Comparison of ENCODE assay signal across 11 mouse cellular contexts in the genomic region with DNA sequence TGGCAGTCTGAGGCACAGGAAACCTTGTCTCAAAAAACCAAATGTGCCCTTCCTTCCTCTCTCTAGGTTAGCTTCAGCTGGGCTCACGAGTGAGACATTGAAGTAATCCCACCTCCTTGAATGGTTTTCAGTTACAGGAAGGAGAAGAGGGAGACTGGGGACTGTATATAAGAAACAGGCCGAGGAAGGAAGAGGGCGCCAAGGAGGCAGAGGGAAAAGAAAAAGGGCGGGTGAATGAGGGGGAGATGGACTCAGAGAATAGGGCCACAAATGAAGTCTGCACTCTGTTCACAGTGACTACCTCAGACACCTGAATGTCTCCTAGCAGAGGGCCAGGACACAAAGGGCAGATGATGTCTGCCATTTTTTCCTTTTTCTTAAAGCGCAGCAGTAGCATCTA.
A peak's percentile ranks its signal among the peaks of the same experiment; 100 is the strongest.
DNase-seq lines count a peak whose midpoint lies in the region; ATAC-seq and TF ChIP-seq lines count a peak whose summit lies in the region.
"Had no signal": no experiment of that assay in that cellular context is flagged by ENCODE, and none has a peak within 500 bp of the region (broad histone marks: within the 10 kb centered on the region; RNA-seq: fewer than 3 reads in every experiment).

No protein-coding gene starts in this region.

- intact Hi-C loops in left cerebral cortex, postnatal 4 days (cut with DNase I) = no loop called here
- intact Hi-C loops in gastrocnemius, adult 2 months (cut with DNase I) = no loop called here

- ATAC-seq in neural tube, embryonic 11.5 days (ENCODE audit: insufficient read depth, low FRiP score, low TSS enrichment) = peak; percentile 45
- no peak for ATAC-seq in forebrain, embryonic 15.5 days (replicated peaks)
- no peak for ATAC-seq in limb, embryonic 12.5 days (ENCODE audit: insufficient number of reproducible peaks, insufficient read depth, low FRiP score, low TSS enrichment, low read depth)

- TF ChIP-seq CTCF in gastrocnemius, adult 2 months (IDR thresholded peaks at IDR 0.05) = no peak

- no peak for DNase-seq in neural tube, embryonic 11.5 days (ENCODE audit: low spot score)
- DNase-seq in neural tube, embryonic 10.5 days (ENCODE audit: extremely low spot score, low spot score) = no peak
- DNase-seq in left cerebral cortex, postnatal 4 days = no peak
- DNase-seq in adrenal gland, adult (ENCODE audit: inconsistent age in 2 of 2, low spot score in 1 of 2) = no peak
- no peak for DNase-seq in layer of hippocampus, adult 8-10 months (ENCODE audit: low spot score in 2 of 2)
- DNase-seq in gastrocnemius, adult 2 months = no peak
- DNase-seq: cerebellum, adult 18-20 months; liver, embryonic 13.5 days had no signal

- peak overlapping the region; percentile 94 for H3K27ac ChIP-seq in neural tube, embryonic 11.5 days (ENCODE audit: low read depth, low read length)
- H3K27ac ChIP-seq in forebrain, embryonic 15.5 days (replicated peaks) = peak overlapping the region; percentile 80
- peak overlapping the region; percentile 37; the same call in 1 of the 2 replicates for H3K27ac ChIP-seq in limb, embryonic 12.5 days
- H3K27ac ChIP-seq in gastrocnemius, adult 2 months = no peak overlapping the region
- H3K27ac ChIP-seq: heart, embryonic 15.5 days; liver, embryonic 13.5 days had no signal

- no peaks in the 10 kb centered on the region for H3K36me3 ChIP-seq in neural tube, embryonic 11.5 days (ENCODE audit: control insufficient read depth, insufficient read depth, low read length)
- no peaks in the 10 kb centered on the region for H3K36me3 ChIP-seq in forebrain, embryonic 15.5 days
- H3K36me3 ChIP-seq in limb, embryonic 12.5 days = no peaks in the 10 kb centered on the region
- H3K36me3 ChIP-seq: heart, embryonic 15.5 days; liver, embryonic 13.5 days had no signal

- H3K4me3 ChIP-seq in neural tube, embryonic 11.5 days (ENCODE audit: low read depth, low read length) = no peak overlapping the region
- no peak overlapping the region for H3K4me3 ChIP-seq in forebrain, embryonic 15.5 days
- no peak overlapping the region for H3K4me3 ChIP-seq in limb, embryonic 12.5 days (replicated peaks)
- H3K4me3 ChIP-seq in gastrocnemius, adult 2 months = no peak overlapping the region
- H3K4me3 ChIP-seq: heart, embryonic 15.5 days; liver, embryonic 13.5 days had no signal

- no peaks in the 10 kb centered on the region for H3K27me3 ChIP-seq in neural tube, embryonic 11.5 days (ENCODE audit: control insufficient read depth, insufficient read depth, low read length)
- no peaks in the 10 kb centered on the region for H3K27me3 ChIP-seq in forebrain, embryonic 15.5 days
- H3K27me3 ChIP-seq in limb, embryonic 12.5 days = no peaks in the 10 kb centered on the region
- H3K27me3 ChIP-seq: heart, embryonic 15.5 days; liver, embryonic 13.5 days had no signal

- peak overlapping the region; percentile 19 for H3K4me2 ChIP-seq in neural tube, embryonic 11.5 days (ENCODE audit: low read depth)
- H3K4me2 ChIP-seq in forebrain, embryonic 15.5 days (replicated peaks) = no peak overlapping the region
- H3K4me2 ChIP-seq in limb, embryonic 12.5 days = no peak overlapping the region
- H3K4me2 ChIP-seq: heart, embryonic 15.5 days; liver, embryonic 13.5 days had no signal

- WGBS in neural tube, embryonic 11.5 days = 2% methylated on average over 5 of the region's 5 CpGs
- WGBS in forebrain, embryonic 15.5 days = 17% methylated on average over 5 of the region's 5 CpGs
- 11% methylated on average over 5 of the region's 5 CpGs for WGBS in limb, embryonic 12.5 days

- H3K4me1 ChIP-seq in neural tube, embryonic 11.5 days (ENCODE audit: control insufficient read depth, insufficient read depth, low read length) = peaks cover 28% of the 10 kb centered on the region
- peaks cover 57% of the 10 kb centered on the region for H3K4me1 ChIP-seq in forebrain, embryonic 15.5 days
- peaks cover 28% of the 10 kb centered on the region for H3K4me1 ChIP-seq in limb, embryonic 12.5 days (replicated peaks)
- H3K4me1 ChIP-seq: liver, embryonic 13.5 days had no signal

- no peaks in the 10 kb centered on the region for H3K9me3 ChIP-seq in neural tube, embryonic 11.5 days (ENCODE audit: control insufficient read depth, low read length)
- no peaks in the 10 kb centered on the region for H3K9me3 ChIP-seq in forebrain, embryonic 15.5 days
- no peaks in the 10 kb centered on the region for H3K9me3 ChIP-seq in limb, embryonic 12.5 days
- H3K9me3 ChIP-seq: heart, embryonic 15.5 days; liver, embryonic 13.5 days had no signal

- H3K9ac ChIP-seq in neural tube, embryonic 11.5 days (ENCODE audit: low read length) = peak overlapping the region; percentile 52
- peak overlapping the region; percentile 13; the same call in 1 of the 2 replicates for H3K9ac ChIP-seq in forebrain, embryonic 15.5 days (replicated peaks)
- H3K9ac ChIP-seq in limb, embryonic 12.5 days (replicated peaks) = no peak overlapping the region; the same call in 1 of the 2 replicates
- H3K9ac ChIP-seq: heart, embryonic 15.5 days; liver, embryonic 13.5 days had no signal
